Mouse (Mus musculus) ES-E14 (cell line): ENCODE results near the gene Nrg3. TPM values are rescaled to one million over a fixed set of nuclear protein-coding genes. Genes with fewer than 3 reads are reported as not detected.

Experiments used
- DNase-seq: peaks from one replicate; pipeline ENCODE4 v3.0.0-alpha.2; 2013; ENCODE audit warnings: low read depth, low spot score
- H3K27ac ChIP-seq: 2 replicates; pipeline ENCODE4 v1.5.1; 2012; ENCODE audit warnings: low read depth, mild to moderate bottlenecking, low read length, moderate library complexity, mixed read lengths; ENCODE audit not compliant: poor library complexity, insufficient read depth, severe bottlenecking
- H3K36me3 ChIP-seq: 2 replicates; pipeline ENCODE4 v1.6.1; 2012; ENCODE audit warnings: mild to moderate bottlenecking, low read length, moderate library complexity, mixed read lengths; ENCODE audit not compliant: control insufficient read depth, poor library complexity, insufficient read depth, severe bottlenecking
- H3K4me1 ChIP-seq, 2 experiments: fragments of 150-350 bp in 1 of 2; sonication (generic) in 1 of 2; 2 replicates each; pipeline ENCODE4 v1.6.1; 2012; ENCODE audit warnings: low read length in 2 of 2, mild to moderate bottlenecking in 1 of 2, mixed read lengths in 1 of 2; ENCODE audit not compliant: control insufficient read depth in 2 of 2, insufficient read depth in 2 of 2, poor library complexity in 1 of 2
- H3K4me3 ChIP-seq, 2 experiments: fragments of 150-350 bp in 1 of 2; sonication (generic) in 1 of 2; 2 replicates each; pipeline ENCODE4 v1.5.1; 2012; ENCODE audit warnings: low read length in 2 of 2, low read depth in 1 of 2, mild to moderate bottlenecking in 1 of 2, mixed read lengths in 1 of 2; ENCODE audit not compliant: insufficient read depth in 1 of 2, poor library complexity in 1 of 2, severe bottlenecking in 1 of 2
- H3K9ac ChIP-seq: 2 replicates; pipeline ENCODE4 v1.6.1; 2012; ENCODE audit warnings: low read depth, mild to moderate bottlenecking, low read length, mixed read lengths; ENCODE audit not compliant: poor library complexity, insufficient read depth, severe bottlenecking
- H3K9me3 ChIP-seq: fragments of 150-350 bp; sonication (generic); 2 replicates; pipeline ENCODE4 v1.6.1; 2012; ENCODE audit warnings: low read depth, mild to moderate bottlenecking, low read length; ENCODE audit not compliant: control insufficient read depth, insufficient read depth
- CHD2 ChIP-seq: IDR thresholded peaks from 2 replicates; pipeline ENCODE4 v1.6.1; 2014; ENCODE audit warnings: mild to moderate bottlenecking, low read depth, low read length, inconsistent platforms
- HCFC1 ChIP-seq: IDR thresholded peaks from 2 replicates; pipeline ENCODE4 v1.6.1; 2012; ENCODE audit warnings: low read length, inconsistent platforms, borderline replicate concordance; ENCODE audit not compliant: insufficient read depth
- MAFK ChIP-seq: IDR thresholded peaks from 2 replicates; pipeline ENCODE4 v1.6.1; 2014; ENCODE audit warnings: mild to moderate bottlenecking, low read depth, low read length, inconsistent platforms; ENCODE audit not compliant: insufficient read depth
- ZC3H11A ChIP-seq: IDR thresholded peaks from 2 replicates; pipeline ENCODE4 v1.6.1; 2012; ENCODE audit warnings: low read depth, mild to moderate bottlenecking, inconsistent platforms, low read length, borderline replicate concordance
- ZNF384 ChIP-seq: IDR thresholded peaks from 2 replicates; pipeline ENCODE4 v1.6.1; 2012; ENCODE audit warnings: low read depth, low read length, inconsistent platforms
- in situ Hi-C, 2 experiments: fragments of 600-800 bp; cut with MboI; formaldehyde crosslinking; loops; one replicate each; pipeline ENCODE4 v1.15.1; 2025; ENCODE audit warnings: low sequenced_read_pairs in 2 of 2, inconsistent platforms in 1 of 2; ENCODE audit not compliant: unreplicated experiment in 2 of 2
- total RNA-seq: library from RNA; depleted of rRNA; stranded (reverse); fragments of 300-350 nt; gene quantifications from 2 replicates; pipeline ENCODE4 v1.2.3, GENCODE M21; 2012

Gene Nrg3
- total RNA-seq, 1 experiment: not detected

- TF ChIP-seq ZNF384: no peak
- TF ChIP-seq HCFC1: no peak
- no peak for TF ChIP-seq MAFK
- no peak for TF ChIP-seq CHD2
- TF ChIP-seq ZC3H11A: no peak
- Histone ChIP-seq H3K9ac (no peak overlapping the region), H3K36me3 (no peaks in the 10 kb centered on the region), H3K9me3 (no peaks in the 10 kb centered on the region), H3K4me3 (no peak overlapping the region), H3K27ac (no peak overlapping the region), H3K4me1 (no peaks in the 10 kb centered on the region)
- in situ Hi-C loops: no loop called here
- no peak for DNase-seq
Observed at GRCm38 (mm10) chr14:38920800-38921199, 552.1 kb downstream of the Nrg3 start.

- in situ Hi-C loops: no loop called here
Observed at GRCm38 (mm10) chr14:38870591-38870990, 602.3 kb downstream of the Nrg3 start.

GRCm38 (mm10) chr14:38847566-38847965, 625.3 kb downstream of the Nrg3 start:
- Histone ChIP-seq H3K27ac (no peak overlapping the region), H3K9me3 (no peaks in the 10 kb centered on the region), H3K4me1 (no peaks in the 10 kb centered on the region), H3K9ac (no peak overlapping the region), H3K4me3 (no peak overlapping the region), H3K36me3 (no peaks in the 10 kb centered on the region)
- in situ Hi-C loops: no loop called here
- TF ChIP-seq MAFK: no peak
- TF ChIP-seq ZNF384: no peak
- no peak for TF ChIP-seq ZC3H11A
- no peak for TF ChIP-seq CHD2
- no peak for TF ChIP-seq HCFC1
- DNase-seq: no peak

More at GRCm38 (mm10) chr14:38870591-38870990, 602.3 kb downstream of the Nrg3 start:
- TF ChIP-seq ZNF384 (no peak), ZC3H11A (no peak), CHD2 (no peak), MAFK (no peak), HCFC1 (no peak)
- Histone ChIP-seq H3K4me1 (no peaks in the 10 kb centered on the region), H3K9ac (no peak overlapping the region), H3K27ac (no peak overlapping the region), H3K36me3 (no peaks in the 10 kb centered on the region), H3K4me3 (no peak overlapping the region), H3K9me3 (no peaks in the 10 kb centered on the region)
- no peak for DNase-seq

GRCm38 (mm10) chr14:38847091-38847490, 625.8 kb downstream of the Nrg3 start:
- TF ChIP-seq MAFK (no peak), CHD2 (no peak), HCFC1 (no peak), ZC3H11A (no peak), ZNF384 (no peak)
- no peaks in the 10 kb centered on the region for H3K9me3 ChIP-seq

GRCm38 (mm10) chr14:38835006-38835405, 637.9 kb downstream of the Nrg3 start:
- Histone ChIP-seq H3K9me3 (no peaks in the 10 kb centered on the region), H3K27ac (no peak overlapping the region), H3K36me3 (no peaks in the 10 kb centered on the region), H3K4me3 (no peak overlapping the region), H3K9ac (no peak overlapping the region), H3K4me1 (no peaks in the 10 kb centered on the region)
- no peak for TF ChIP-seq CHD2
- no peak for TF ChIP-seq ZNF384
- no peak for TF ChIP-seq HCFC1
- no peak for TF ChIP-seq ZC3H11A
- no peak for TF ChIP-seq MAFK
- DNase-seq: no peak
- in situ Hi-C loops: no loop called here

More at GRCm38 (mm10) chr14:38847091-38847490, 625.8 kb downstream of the Nrg3 start:
- in situ Hi-C loops: no loop called here
- Histone ChIP-seq H3K4me3 (no peak overlapping the region), H3K9ac (no peak overlapping the region), H3K27ac (no peak overlapping the region), H3K36me3 (no peaks in the 10 kb centered on the region), H3K4me1 (no peaks in the 10 kb centered on the region)
- DNase-seq: no peak
